Mouse (Mus musculus) activated CD4-positive, CD25-positive, alpha-beta regulatory T cell (primary cell): Measurements from ENCODE around the gene Vmn2r28. TPM values are rescaled to one million over a fixed set of nuclear protein-coding genes. Genes with fewer than 3 reads are reported as not detected.

Source experiments
- polyA plus RNA-seq, 2 experiments: library from polyadenylated mRNA; unstranded; fragments of 100-300 nt; shearing (Covaris generic); gene quantifications; one replicate each; pipeline ENCODE4 v1.2.1; 2017

Gene Vmn2r28
- polyA plus RNA-seq, result under 1 TPM in 1 of 2 experiments, not detected in 1; 0.04 TPM

DNA sequence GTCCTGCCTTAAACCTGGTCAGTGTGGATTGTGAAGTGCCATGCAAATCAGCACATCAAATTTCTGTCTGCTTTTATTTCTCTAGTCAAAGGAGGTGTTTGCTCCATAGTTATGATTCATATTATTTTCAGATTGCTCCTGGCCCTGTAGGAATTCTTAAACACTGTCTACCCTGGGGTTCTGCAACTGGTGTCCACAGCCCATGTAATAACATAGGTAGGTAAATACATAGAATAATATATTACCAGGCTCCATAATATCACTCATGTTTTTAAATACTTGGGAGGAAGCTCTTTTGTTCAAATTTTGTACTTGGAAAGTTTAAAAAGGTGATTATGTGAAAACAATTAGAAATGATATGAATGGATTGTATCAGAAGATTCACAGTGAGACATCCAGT lies at the start of gene Vmn2r28:
Vmn2r28 (minus strand) TSS at position 101 of the 400 bp plus-strand sequence.

DNA sequence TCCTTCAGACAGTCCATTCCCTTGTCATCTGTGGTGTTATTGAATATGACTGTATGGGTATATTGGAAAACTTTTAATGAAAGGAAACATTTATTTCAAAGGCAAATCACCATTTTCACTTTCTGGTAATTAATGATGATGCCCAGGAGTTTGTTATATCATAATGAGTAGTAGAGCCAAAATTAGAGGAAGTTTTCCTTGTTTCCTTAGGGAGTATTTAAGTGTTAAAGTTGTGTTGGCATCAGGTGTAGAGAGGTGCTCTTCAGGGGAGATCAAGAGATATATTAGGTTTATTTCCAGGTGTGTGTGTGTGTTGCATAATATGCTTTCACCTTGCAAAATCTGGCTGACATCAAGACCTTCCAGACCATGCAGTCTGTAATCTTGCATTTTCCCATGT lies 37.1 kb downstream of the Vmn2r28 start, which contains the start of gene Vmn1r59:
Vmn1r59 (minus strand) TSS at position 101 of the 400 bp plus-strand sequence.

Other genes with a start within 250 kb of the Vmn2r28 start
- not detected for gene Gm5065, start 143.4 kb downstream of the Vmn2r28 start, polyA plus RNA-seq
- under 1 TPM in 1 of 2 experiments, not detected in 1; 0.27 TPM for gene Nlrp2, start 142.9 kb downstream of the Vmn2r28 start, polyA plus RNA-seq
- gene Vmn1r58, start 80.6 kb downstream of the Vmn2r28 start, polyA plus RNA-seq, result under 1 TPM; 0.01 to 0.06 TPM
- not detected for gene Vmn1r59, start 37.2 kb downstream of the Vmn2r28 start, polyA plus RNA-seq
- gene Vmn1r60, start 53.4 kb upstream of the Vmn2r28 start, polyA plus RNA-seq, result under 1 TPM; 0.04 to 0.06 TPM
- gene Vmn1r61, start 119.3 kb upstream of the Vmn2r28 start, polyA plus RNA-seq, result under 1 TPM in 1 of 2 experiments, not detected in 1; 0.02 TPM
- gene Vmn1r62, start 179.7 kb upstream of the Vmn2r28 start, polyA plus RNA-seq, result under 1 TPM; 0.36 to 0.64 TPM